Mouse (Mus musculus) embryo, embryonic 10 days (tissue): Measurements from ENCODE around the gene Camsap2.

Experiments used
- DNase-seq: peaks from one replicate; pipeline ENCODE4 v3.0.0-alpha.2; 2015; ENCODE audit warnings: low spot score

Camsap2 gene

DNA sequence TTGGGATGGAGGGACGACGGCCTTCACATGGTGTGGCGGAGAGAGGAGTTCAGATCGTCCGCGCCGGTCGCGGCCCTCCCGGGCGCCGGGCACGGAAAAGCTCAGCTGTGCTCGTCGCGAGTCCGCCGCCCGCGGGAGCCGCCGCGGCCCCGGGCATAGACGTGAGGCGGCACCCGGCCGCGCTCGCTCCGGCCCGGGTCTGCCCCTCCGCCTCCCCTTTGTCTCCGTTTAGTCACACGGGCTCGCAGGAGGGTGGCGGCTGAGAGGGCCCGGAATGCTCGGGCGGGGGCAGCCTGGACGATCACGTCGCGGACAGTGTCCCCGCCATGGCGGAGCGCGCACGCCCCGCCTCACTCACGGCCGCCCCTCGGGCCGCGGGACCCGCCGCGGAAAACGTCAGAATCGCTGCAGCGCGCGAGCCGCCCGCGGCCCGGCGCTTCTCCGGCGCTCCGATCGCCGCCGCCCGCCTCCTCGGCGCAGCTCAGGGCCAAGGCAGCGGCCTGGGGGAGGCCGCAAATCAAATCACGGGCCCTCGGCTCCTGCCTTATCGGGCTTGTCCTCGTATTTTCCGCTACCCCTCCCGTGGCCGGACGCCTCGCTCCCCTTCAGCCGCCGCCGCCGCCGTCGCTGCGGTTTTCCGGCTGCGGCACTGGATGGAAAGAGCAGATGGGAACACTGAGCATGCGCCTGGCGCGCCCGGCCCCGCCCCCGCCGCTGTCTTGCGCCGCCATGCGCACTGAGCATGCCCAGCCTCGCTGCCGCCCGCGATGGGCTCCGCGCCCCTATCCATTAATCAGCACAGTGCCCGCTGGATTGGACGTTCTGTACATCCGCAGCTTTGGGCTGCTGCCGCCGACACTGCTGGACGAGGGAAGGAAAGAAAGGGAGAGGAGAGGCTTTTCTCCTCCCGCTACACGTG lies at the start of gene Camsap2:
Gene Camsap2, minus strand, starts transcription at position 651 of the 919 bp plus-strand sequence.
- peak; percentile 95 for DNase-seq

DNA sequence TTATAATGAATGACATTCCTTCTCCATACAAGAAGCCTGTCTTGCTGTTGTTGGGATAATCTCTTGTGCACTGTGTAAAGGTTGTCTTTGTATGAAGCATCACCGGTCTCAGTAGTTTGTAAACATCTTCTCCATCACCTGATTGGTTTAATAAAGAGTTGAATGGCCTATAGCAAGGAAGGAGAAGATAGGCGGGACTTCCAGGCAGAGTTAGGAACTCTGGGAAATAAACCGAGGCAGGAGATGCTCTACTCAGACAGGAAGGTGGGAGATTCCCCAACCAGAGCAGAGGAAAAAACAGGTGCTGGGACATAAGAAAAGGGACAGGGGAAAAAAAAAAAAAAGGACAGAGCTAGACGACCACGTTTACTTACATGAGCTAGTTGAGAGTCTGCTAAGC lies 49.2 kb upstream of the Camsap2 start:
- DNase-seq, result peak; percentile 18

DNA sequence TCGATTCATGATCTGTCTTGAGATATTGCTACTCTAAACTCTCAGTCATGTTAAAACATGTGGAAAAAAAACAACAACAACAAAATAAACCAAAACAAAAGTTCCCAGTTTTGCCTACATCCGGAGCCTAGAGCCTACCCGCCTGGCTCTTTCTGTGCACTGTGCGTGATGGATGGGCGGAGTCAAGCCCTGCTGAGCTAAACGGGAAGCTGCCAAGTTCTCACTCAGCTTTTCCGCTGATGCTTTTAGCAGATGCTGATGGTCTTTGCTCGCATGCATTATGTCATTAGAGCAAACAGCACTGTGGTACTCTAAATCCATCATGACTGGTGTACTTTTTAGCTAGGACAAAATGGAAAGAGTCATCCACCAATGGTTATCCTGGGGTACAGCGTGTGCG lies 48.6 kb upstream of the Camsap2 start:
- DNase-seq, result peak; percentile 76

DNA sequence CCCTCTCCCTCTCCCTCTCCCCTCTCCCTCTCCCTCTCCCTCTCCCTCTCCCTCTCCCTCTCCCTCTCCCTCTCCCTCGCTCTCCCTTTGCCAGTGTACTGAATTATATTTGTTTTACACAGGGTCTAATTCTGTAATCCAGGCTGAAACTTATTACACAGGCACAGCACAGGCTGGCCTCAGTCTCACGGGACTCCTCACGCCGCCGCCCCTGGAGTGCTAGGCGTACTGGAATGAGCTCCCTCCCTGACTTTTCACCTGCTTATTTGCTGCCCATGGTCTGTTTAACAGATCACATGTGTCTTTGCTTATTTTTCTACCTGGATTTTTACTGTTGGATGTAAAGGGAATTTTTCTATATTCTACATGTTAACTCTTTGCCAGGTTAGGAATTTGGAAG lies 41.0 kb upstream of the Camsap2 start:
- DNase-seq, result no peak

DNA sequence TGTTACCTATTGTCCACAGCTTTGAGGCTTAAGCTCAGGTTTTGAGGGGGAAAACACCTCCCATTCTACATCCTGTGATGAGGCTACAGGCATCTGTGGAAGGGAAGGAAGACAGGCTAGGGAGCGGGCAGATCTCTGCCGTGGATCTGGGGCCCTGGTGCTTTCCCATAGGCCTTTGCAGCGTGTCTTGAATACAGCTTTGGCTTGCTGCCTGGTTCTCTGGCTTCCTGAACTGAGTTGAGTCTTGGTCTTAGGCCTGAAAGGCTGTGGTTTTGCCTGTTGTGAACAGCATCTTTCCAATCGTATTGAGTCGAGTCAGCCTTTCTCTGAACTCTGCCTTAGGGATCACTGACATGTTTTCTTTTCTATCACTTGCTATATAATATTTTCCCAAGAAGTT lies 35.7 kb upstream of the Camsap2 start:
- DNase-seq, result no peak

DNA sequence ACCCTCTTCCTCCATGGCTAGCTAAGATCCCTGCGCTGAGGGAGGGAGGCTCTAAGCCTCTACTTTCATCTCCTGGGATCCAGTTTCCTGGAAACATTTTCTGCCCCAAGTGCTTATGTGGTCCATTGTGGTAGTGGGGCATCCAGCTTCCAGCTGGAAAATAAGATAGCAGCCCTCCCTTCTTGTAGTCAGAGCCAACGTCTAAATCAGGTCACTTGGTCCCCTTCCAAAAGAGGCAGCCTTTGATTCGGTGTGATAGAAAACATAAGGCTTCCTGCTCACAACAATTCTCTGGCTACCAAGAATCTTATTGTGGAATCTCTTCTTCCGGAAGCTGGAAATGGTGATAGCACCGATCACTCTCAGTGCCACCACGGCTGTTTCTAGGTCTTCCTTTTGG lies 35.3 kb upstream of the Camsap2 start:
- no peak for DNase-seq

DNA sequence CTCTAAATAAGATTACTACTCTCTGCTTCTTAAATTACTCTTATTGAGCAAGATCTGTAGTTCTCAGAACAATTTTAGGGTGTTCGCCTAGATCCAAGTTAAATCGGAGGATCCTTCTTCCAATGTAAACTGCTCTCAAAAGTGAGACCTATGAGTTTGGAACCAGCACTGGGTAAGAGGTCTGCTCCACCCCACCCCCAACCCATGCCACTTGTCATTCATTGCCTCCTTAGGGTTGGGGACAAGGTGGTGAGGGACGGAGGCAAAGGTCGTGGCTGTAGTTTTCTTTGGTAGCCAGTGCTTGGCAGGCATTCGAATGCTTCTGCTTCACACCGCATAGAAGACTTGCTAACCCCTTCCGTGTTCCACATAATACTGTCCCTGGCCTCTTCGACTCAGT lies 34.7 kb upstream of the Camsap2 start:
- DNase-seq, result no peak

DNA sequence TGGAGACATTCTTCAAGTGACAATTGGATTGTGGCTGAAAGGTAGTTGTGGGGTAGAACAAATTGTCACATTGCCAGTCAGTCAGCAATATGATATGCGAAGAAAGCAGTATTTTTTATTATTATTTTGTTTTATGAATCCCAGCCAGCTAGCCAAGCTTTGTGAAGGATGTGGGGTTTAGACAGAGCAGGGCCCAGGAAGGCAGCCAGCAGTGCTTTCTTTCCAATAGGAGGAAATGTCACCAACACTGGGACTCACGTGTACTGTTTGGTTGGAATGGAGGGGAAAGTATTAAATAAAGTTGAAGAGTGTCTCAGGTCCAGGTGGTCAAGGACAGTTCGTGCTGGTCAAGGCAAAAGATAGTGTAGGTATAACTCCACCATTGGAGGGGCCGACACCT lies 34.3 kb upstream of the Camsap2 start:
- DNase-seq, result no peak

DNA sequence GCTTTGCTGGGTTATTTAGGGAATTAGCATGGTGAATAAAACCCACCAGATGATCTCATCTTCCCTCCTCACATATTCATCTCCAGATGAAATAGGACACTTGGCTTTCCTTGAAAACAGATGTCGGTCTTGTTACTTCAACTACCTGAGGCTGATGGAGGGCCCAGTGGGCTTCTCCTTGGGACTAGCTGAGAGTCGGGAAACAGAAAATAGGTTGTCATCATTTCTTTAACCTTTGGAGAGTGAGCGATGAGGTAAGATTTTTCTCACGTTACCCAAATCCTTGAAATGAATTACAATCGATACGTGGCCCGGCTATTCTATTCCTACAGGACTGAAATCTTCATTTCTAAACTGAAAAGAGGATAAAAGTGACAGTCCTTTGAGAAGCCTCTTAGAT lies 33.4 kb upstream of the Camsap2 start:
- DNase-seq, result no peak

DNA sequence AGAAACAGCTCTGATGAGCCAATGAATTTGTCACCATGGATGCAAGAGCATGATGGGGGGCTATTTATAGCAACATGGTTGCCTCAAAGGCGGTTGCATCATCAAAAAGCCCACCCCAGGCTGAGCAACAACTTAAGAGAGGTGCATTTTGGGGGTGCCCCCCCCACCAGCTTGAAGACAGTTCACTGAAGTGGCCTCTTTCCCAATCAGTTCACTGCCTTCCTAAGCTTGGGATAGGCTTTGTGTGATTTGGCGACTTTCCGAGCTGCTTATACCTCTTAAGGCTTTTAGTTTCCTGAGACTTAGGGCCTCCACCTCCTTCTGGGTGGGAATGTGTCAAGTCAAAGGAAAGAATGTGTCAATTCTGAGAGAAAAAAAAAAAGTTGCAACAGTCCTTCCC lies 20.1 kb upstream of the Camsap2 start:
- no peak for DNase-seq

DNA sequence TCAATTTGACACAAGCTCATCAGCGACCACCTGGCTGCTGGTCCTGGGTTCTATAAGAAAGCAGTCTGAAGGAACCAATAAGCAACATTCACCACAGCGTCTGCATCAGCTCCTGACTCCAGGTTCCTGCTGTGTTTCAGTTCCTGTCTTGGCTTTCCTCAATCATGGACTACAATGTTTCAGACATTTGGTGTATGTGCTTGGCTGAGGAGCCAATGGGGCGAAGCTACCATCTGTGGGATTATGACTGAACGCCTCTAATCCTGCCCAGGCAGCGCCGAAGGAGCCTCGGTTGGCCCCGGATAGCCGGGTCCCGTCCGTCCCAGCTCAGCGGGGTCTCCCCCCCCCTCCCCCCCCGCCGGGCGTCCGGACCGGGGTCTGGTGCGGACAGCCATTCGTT lies 18.8 kb upstream of the Camsap2 start:
- DNase-seq, result no peak

DNA sequence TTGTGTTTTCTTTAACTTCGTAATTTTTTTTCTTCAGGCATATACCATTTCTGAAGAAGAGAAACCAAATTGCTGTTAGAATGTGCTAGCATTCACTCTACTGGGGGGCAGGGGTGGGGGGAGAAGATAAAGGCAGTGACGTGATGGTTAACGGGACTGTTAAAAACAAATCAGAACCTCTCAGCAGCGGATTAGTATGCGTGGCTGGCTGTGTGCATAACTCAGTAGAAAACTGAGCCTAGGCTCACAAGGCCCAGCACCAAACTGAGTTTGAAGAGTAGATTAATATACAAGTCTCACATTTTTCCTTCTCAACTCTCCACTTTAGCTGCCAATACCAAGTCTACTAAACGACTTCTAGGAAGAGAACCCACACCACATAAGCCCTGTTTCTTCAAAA lies 17.1 kb upstream of the Camsap2 start:
- no peak for DNase-seq

DNA sequence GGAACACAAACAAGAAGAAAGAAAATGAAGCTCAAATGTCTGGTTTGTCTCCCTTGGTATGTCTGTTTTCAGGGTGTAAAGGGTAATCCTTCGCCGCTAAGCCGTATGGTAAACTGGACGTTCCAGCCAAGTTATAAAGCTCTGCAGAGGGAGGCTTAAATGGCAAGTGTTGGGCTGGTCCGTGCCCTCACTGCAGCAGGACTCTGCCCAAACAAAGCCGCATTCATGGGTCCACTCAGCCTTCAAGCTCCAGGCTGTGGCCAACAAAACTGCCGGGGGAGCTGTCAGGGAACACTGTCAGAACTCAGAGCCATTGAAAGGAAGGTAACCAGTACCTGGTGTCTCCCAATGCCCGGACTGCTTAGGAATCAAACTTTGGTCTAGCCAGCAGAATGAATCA lies 16.7 kb upstream of the Camsap2 start:
- peak; percentile 59 for DNase-seq

DNA sequence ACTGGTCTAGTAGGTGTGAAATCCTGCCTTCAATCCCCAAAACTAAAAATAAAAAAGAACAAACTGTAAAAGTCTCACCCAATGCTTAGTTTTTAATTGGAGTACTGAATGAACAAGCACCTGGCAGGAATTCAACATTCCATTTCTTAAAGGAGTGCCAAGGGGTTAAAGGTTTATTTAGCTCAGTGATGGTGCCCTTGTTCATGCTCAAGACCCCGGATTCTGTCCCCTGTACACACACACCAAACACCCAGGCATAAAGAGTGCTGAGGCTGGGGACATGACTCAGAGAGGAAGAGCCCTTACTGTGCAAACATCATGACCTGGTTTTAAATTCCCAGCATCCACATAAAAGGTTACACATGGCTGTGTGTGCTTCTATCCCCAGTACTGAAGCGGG lies 15.5 kb upstream of the Camsap2 start:
- DNase-seq, result no peak

DNA sequence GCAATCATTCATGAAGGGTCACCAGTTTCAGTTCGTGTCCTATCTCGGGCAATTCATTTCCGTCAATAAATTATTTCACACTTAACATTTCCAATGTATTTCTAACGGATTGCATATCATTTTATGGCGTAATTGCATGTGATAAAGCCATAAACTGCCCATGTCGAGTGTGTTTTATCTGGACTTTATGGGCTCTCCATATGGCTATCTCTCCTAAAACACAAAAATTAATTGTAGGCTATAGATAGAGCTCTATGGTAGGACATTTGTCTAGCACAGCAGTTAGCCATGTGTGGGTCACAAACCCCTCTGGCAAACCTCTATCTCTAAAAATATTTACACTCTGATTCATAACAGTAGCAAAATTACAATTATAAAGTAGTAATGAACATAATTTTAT lies 15.0 kb upstream of the Camsap2 start:
- no peak for DNase-seq

DNA sequence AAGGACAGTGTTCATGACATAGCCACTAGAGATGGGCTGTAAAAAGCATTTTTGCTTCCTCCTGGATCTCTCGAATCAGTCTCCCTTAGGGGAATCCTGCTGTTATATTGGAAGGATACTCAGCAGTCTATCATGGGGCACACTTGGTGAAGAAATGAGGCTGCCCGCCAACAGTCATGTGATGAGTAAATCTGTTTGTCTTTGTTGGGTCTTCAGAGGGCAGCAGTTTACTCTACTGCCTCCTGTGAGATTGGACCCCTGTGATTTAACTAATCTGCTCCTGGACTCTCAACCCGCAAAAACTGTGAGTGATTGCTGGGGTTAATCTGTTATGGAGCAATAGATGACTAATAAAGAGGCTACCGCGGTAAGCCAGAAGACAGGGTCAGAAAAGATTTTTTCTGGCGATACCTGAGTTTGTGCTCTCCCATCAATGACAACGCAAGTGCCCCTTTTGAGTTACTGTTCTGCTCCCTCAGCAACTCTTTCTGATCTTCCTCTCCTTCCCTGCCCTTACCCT lies 13.0 kb upstream of the Camsap2 start:
- no peak for DNase-seq

DNA sequence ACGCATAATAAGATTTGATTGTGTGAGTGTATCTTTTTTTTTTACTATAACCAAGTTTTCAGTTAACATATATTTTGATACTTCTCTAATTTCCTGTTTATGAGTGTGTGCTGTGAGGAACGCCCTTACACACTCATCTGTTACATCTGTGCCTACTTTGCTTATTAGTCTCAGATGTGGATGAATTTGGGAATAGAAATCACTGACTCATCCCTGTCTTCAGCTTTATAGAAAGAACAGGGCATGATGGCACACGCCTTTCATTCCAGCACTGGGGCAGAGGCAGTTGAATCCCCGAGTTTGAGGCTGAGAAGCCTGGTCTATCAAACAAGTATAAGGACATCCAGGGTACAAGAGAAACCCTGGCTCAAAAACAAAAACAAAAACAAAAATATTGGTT lies 9.7 kb upstream of the Camsap2 start:
- DNase-seq, result no peak

DNA sequence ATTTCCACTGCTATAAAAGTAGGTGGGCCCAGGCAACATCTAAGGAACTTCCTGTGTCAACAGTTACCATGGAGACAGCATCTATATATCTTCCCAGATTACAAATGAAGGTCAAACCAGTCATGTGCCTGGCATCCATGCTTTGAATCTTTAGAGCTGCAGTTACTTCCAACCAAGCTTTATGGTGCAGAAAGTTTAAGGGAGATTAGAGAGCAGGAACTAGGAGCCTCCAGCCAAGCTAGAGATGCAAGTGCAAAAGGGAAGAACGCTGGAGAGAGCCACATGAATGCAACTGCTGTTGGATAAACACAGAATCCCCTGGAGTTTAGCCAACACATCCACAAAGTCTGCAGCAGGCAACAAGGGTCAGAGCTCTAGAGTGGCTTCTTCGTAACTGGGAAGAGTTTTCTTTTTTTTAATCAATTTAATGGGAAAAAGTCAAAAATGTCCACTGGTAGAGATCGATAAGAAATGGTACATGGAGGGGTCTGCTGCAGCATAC lies 4.8 kb upstream of the Camsap2 start:
- peak; percentile 33 for DNase-seq

DNA sequence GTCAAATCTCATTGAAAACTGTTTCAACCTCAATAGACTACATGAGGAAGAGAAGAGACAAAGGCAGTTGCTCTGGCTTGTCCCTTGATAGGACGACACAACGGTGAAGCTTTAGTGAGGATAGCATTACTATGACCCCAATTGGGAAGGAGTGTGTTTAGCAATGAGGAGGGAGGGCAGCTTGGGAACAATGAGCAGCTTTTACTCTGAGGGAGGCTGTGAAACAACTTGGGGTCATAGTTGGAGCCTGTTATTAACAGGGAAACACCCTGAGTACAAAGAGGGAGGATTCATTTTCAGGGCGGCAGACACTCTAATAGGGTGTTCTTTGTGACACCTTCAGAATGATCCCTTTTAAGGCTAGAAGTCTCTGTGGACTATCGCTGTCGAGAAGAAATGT lies 2.2 kb upstream of the Camsap2 start:
- DNase-seq, result no peak

DNA sequence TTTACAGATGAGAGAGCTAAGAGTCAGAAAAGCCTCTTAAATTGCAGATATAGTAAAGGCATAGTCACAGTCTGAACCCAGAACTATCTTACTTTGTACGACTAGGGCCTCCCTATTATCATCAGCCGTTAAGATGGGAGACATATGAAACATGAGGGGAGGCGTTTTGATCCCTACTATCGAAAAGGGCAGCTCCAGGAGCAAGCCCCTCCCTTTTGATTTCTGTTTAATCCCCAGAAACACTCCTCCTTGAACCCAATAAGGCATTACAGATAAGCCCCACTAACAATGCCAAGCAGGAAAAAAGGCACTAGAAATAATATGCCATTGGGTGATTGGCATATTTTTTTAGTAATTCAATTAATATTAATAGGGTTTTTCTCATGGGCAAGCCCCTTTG lies 1.2 kb upstream of the Camsap2 start:
- no peak for DNase-seq

DNA sequence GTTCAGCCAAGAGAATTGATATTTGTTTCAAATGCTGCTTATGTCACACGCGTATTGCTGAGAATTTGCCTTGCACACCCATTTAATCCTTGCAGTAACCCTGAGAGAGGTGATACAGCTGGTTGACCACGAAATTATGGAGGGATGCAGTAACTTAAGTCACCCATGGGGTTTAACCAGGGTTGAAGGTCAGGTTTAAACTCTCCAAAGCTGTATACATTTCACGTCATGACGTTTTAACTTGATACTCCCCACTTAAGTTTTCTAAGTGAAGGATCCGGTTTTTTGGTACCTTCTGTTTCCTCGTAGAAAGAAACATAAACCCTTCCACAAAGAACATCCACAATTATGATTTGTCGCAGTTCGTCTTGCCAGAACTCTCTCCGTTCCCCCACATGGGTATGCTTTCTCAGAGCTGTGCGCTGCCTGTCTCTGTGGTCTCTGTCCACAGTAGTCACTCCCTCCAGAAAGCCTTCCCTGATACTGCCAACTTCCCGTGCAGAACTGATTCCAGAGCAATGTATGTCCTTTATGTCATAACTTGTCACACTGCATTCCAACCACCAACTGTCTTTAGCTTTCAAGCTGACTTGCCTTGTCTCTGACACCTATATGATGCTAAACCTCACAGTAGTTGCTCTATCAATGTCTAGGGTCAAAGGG lies 600 bp upstream of the Camsap2 start:
- DNase-seq, result peak; percentile 14

DNA sequence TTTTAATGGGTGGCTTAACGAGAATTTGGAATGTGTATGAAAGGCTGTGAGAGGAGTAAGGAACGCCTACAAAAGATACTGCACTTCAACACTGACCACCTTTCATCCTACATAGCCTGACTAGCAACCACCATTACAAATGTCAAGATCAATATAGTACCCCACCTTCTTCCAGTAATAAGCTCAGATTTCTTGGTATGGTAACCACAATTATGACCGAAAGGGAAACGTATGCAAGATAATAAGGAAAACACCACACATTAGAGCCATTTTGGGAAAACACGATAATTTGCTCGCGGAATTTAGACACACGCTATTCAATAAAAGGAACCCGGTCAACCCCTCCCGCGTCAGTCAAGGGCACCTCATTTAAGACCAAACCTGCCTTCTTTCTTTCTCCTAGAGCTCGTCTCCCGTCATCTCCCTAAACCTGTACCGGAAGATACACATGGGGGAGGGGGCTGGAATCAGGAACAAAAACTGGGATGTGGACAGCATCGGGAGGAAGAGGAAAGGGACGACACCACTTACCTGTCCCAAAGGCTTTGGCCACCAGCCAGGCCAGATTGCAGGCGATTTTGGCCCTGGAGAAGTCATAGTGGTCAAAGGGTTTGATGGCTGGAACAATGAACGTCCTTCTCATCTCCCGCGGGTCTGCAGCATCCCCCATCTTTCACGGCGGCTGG lies 993 bp downstream of the Camsap2 start:
- peak; percentile 39 for DNase-seq

DNA sequence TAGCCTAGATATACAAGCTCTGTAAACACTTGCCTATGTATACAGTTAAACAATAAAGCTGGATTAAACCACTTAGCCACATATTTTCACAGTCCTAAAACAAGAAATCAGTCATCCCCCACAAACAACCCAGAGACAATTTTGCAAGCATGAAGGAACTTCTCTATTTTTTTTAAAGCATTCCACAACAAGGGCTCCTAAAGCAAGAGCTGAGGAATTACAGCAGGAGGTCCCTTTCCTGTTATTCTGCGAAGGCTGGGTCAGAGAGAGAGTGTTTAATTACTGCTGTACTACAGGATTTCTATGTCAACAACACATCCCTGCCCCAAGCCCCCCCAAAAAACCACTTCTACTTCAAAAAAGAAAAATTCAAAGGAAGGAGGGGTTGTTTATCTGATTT lies 1.6 kb downstream of the Camsap2 start:
- no peak for DNase-seq
